Mouse (Mus musculus) gastrocnemius, adult 2 months (tissue): ENCODE results near the gene Gm10130. TPM values are rescaled to one million over a fixed set of nuclear protein-coding genes. Genes with fewer than 3 reads are reported as not detected.
A peak's percentile ranks its signal among the peaks of the same experiment; 100 is the strongest.
"Not testable (repeated sequence)": the region's sequence is repeated elsewhere in the genome, so short reads cannot be mapped to it uniquely, and the experiment has no call there.

Source experiments
- DNase-seq: peaks from one replicate; pipeline ENCODE4 v3.0.0; 2022
- H3K27ac ChIP-seq: fragments of 200-600 bp; 2 replicates; pipeline ENCODE4 v1.8.1; 2022; ENCODE audit warnings: mild to moderate bottlenecking
- H3K4me3 ChIP-seq: fragments of 200-600 bp; 2 replicates; pipeline ENCODE4 v1.8.1; 2022; ENCODE audit warnings: mild to moderate bottlenecking, moderate library complexity
- CTCF ChIP-seq: fragments of 200-600 bp; IDR thresholded peaks from 2 replicates; pipeline ENCODE4 v1.8.1; 2022; ENCODE audit warnings: antibody characterized with exemption, mild to moderate bottlenecking, moderate library complexity
- intact Hi-C: fragments of 180-260 bp; cut with DNase I; formaldehyde crosslinking; loops from one replicate; pipeline ENCODE4 v1.15.1; 2025
- long read RNA-seq, 2 experiments: library from polyadenylated mRNA; stranded (forward); transcript quantifications; one replicate each; pipeline ENCODE4 v2.0.0; 2021
- total RNA-seq, 2 experiments: library from RNA; stranded (reverse); gene quantifications; 2 replicates each; pipeline ENCODE4 v1.2.3; 2021

The Gm10130 gene
- total RNA-seq = 1 to 10 TPM in 1 of 2 experiments, not detected in 1; 1.1 TPM
- long read RNA-seq, experiment 1, partial matches to known transcripts = 0 of 5 reads
- long read RNA-seq, experiment 1, other reads (novel, unspliced or antisense) = 5 of 5 reads
- long read RNA-seq, experiment 2, partial matches to known transcripts = 0 of 1 reads
- long read RNA-seq, experiment 2, other reads (novel, unspliced or antisense) = 1 of 1 reads

GRCm38 (mm10) chr2:150323402-150323801 lies at the start of gene Gm10130:
Gene Gm10130 (plus strand): TSS chr2:150323702.
- intact Hi-C loops = no loop called here
- no peak for DNase-seq
- no peak within 1 kb of the TSS for H3K4me3 ChIP-seq
- TF ChIP-seq CTCF = no peak
- H3K27ac ChIP-seq = no peak within 1 kb of the TSS

GRCm38 (mm10) chr2:150293669-150294068 lies 29.8 kb upstream of the Gm10130 start:
- no peak for TF ChIP-seq CTCF
- intact Hi-C loops = no loop called here
- Histone ChIP-seq H3K27ac (no peak overlapping the region), H3K4me3 (no peak overlapping the region)
- no peak for DNase-seq

GRCm38 (mm10) chr2:150299096-150299495 lies 24.4 kb upstream of the Gm10130 start:
- intact Hi-C loops = no loop called here
- DNase-seq = no peak
- no peak overlapping the region for H3K4me3 ChIP-seq
- H3K27ac ChIP-seq = no peak overlapping the region
- TF ChIP-seq CTCF = no peak

- Histone ChIP-seq H3K27ac (no peak overlapping the region), H3K4me3 (no peak overlapping the region)
- intact Hi-C loops = no loop called here
- DNase-seq = no peak
- no peak for TF ChIP-seq CTCF
Observed at GRCm38 (mm10) chr2:150307183-150307773, 16.2 kb upstream of the Gm10130 start.

- intact Hi-C loops = not testable (repeated sequence)
- Histone ChIP-seq H3K27ac (peak overlapping the region; percentile 82), H3K4me3 (peak overlapping the region; percentile 88)
- peak; percentile 91 for DNase-seq
Observed at GRCm38 (mm10) chr2:150310952-150311884, 12.3 kb upstream of the Gm10130 start.

- no peak for TF ChIP-seq CTCF
- H3K27ac ChIP-seq = no peak overlapping the region
- no peak overlapping the region for H3K4me3 ChIP-seq
- intact Hi-C loops = no loop called here
- DNase-seq = no peak
Observed at GRCm38 (mm10) chr2:150316140-150316539, 7.4 kb upstream of the Gm10130 start.

GRCm38 (mm10) chr2:150318973-150319372 lies 4.5 kb upstream of the Gm10130 start:
- TF ChIP-seq CTCF = no peak
- H3K4me3 ChIP-seq = no peak overlapping the region
- H3K27ac ChIP-seq = no peak overlapping the region
- intact Hi-C loops = no loop called here
- no peak for DNase-seq

GRCm38 (mm10) chr2:150357136-150357535 lies 33.6 kb downstream of the Gm10130 start:
- H3K27ac ChIP-seq, DNase-seq, H3K4me3 ChIP-seq, intact Hi-C loops: not testable (repeated sequence)

GRCm38 (mm10) chr2:150362113-150362877 lies 38.8 kb downstream of the Gm10130 start, which contains the start of gene 3300002I08Rik:
Gene 3300002I08Rik (minus strand): TSS chr2:150362765.
- DNase-seq = peak; percentile 87
- intact Hi-C loops = not testable (repeated sequence)
- peak within 1 kb of the TSS; percentile 88 for H3K4me3 ChIP-seq
- peak within 1 kb of the TSS; percentile 89 for H3K27ac ChIP-seq

GRCm38 (mm10) chr2:150362878-150363229 lies 39.4 kb downstream of the Gm10130 start:
- intact Hi-C loops = no loop called here
- no peak for TF ChIP-seq CTCF
- Histone ChIP-seq H3K4me3 (peak overlapping the region; percentile 88), H3K27ac (peak overlapping the region; percentile 89)
- DNase-seq = no peak

GRCm38 (mm10) chr2:150385553-150386106 lies 62.1 kb downstream of the Gm10130 start:
- peak overlapping the region; percentile 61 for H3K4me3 ChIP-seq
- intact Hi-C loops, DNase-seq, H3K27ac ChIP-seq: not testable (repeated sequence)

GRCm38 (mm10) chr2:150390198-150390597 lies 66.7 kb downstream of the Gm10130 start:
- no peak for TF ChIP-seq CTCF
- no peak for DNase-seq
- intact Hi-C loops = no loop called here
- H3K27ac ChIP-seq = no peak overlapping the region
- H3K4me3 ChIP-seq = no peak overlapping the region

GRCm38 (mm10) chr2:150412146-150412545 lies 88.6 kb downstream of the Gm10130 start:
- DNase-seq, H3K4me3 ChIP-seq, intact Hi-C loops, H3K27ac ChIP-seq: not testable (repeated sequence)

Other genes with a start within 250 kb of the Gm10130 start
- 1 to 10 TPM; 6.9 to 7.4 TPM for gene Zfp120, start 187.0 kb upstream of the Gm10130 start, total RNA-seq
- gene Gm10770, start 144.0 kb upstream of the Gm10130 start, total RNA-seq = not detected
- gene Gm14139, start 141.9 kb upstream of the Gm10130 start, total RNA-seq = not detected
- 1 to 10 TPM; 1.4 to 2.0 TPM for gene Zfp937, start 105.6 kb upstream of the Gm10130 start, total RNA-seq
- gene Gm21994, start 68.1 kb upstream of the Gm10130 start, total RNA-seq = 1 to 10 TPM; 1.9 to 2.2 TPM
- gene Gm14124, start 66.2 kb upstream of the Gm10130 start, total RNA-seq = under 1 TPM in 1 of 2 experiments, not detected in 1; 0.10 TPM
- 1 to 10 TPM in 1 of 2 experiments, under 1 TPM in 1; 0.92 to 1.6 TPM for gene 3300002I08Rik, start 39.1 kb downstream of the Gm10130 start, total RNA-seq
- 1 to 10 TPM; 1.7 to 2.3 TPM for gene Zfp442, start 127.8 kb downstream of the Gm10130 start, total RNA-seq
- under 1 TPM in 1 of 2 experiments, not detected in 1; 0.14 TPM for gene Zfp345, start 161.4 kb downstream of the Gm10130 start, total RNA-seq
- not detected for gene Cst7, start 246.7 kb downstream of the Gm10130 start, total RNA-seq